Mouse (Mus musculus): ENCODE data around the gene Tubb5.
A peak's percentile ranks its signal among the peaks of the same experiment; 100 is the strongest.
"Not testable (repeated sequence)": the region's sequence is repeated elsewhere in the genome, so short reads cannot be mapped to it uniquely, and the experiment has no call there.

Tubb5 gene

GRCm38 (mm10) chr17:35860831-35861197 lies 22.7 kb upstream of the Tubb5 start:
- DNase-seq (ENCODE audit: low spot score in 2 of 2): no peak

GRCm38 (mm10) chr17:35859835-35860234 lies 21.7 kb upstream of the Tubb5 start:
- DNase-seq (ENCODE audit: low spot score in 2 of 2): no peak

- DNase-seq (ENCODE audit: low spot score in 2 of 2): no peak
These were observed 21.3 kb upstream of the Tubb5 start for GRCm38 (mm10) chr17:35859371-35859770.

GRCm38 (mm10) chr17:35850974-35851373 lies 12.9 kb upstream of the Tubb5 start:
- no peak for DNase-seq (ENCODE audit: low spot score in 2 of 2)

GRCm38 (mm10) chr17:35848112-35848511 lies 10.0 kb upstream of the Tubb5 start:
- no peak for DNase-seq (ENCODE audit: low spot score in 2 of 2)

- no peak for DNase-seq (ENCODE audit: low spot score in 2 of 2)
These were observed 5.4 kb upstream of the Tubb5 start for GRCm38 (mm10) chr17:35843514-35843913.

- DNase-seq (ENCODE audit: low spot score in 2 of 2): no peak
These were observed 3.9 kb upstream of the Tubb5 start for GRCm38 (mm10) chr17:35842006-35842405.

- DNase-seq (ENCODE audit: low spot score in 2 of 2): peak; percentile 99 to 100
These were observed 3.2 kb upstream of the Tubb5 start, which contains the start of gene Mdc1 for GRCm38 (mm10) chr17:35841076-35841950. Gene Mdc1 (plus strand): TSS chr17:35841515.

- no peak for DNase-seq (ENCODE audit: low spot score in 2 of 2)
These were observed 2.5 kb upstream of the Tubb5 start for GRCm38 (mm10) chr17:35840561-35840960.

GRCm38 (mm10) chr17:35839002-35839401 lies 896 bp upstream of the Tubb5 start:
- DNase-seq (ENCODE audit: low spot score in 2 of 2): not testable (repeated sequence)

- DNase-seq (ENCODE audit: low spot score in 2 of 2): no peak
These were observed 464 bp upstream of the Tubb5 start for GRCm38 (mm10) chr17:35838570-35838969.

- no peak for DNase-seq (ENCODE audit: low spot score in 2 of 2)
These were observed 619 bp downstream of the Tubb5 start for GRCm38 (mm10) chr17:35837487-35837886.

- DNase-seq (ENCODE audit: low spot score in 2 of 2): peak; percentile 80 to 84
These were observed 1.1 kb downstream of the Tubb5 start for GRCm38 (mm10) chr17:35836991-35837422.

GRCm38 (mm10) chr17:35836178-35836965 lies 1.7 kb downstream of the Tubb5 start:
- DNase-seq (ENCODE audit: low spot score in 2 of 2): peak; percentile 78 to 81

- no peak for DNase-seq (ENCODE audit: low spot score in 2 of 2)
These were observed 2.5 kb downstream of the Tubb5 start for GRCm38 (mm10) chr17:35835424-35836140.

GRCm38 (mm10) chr17:35834696-35835422 lies 3.2 kb downstream of the Tubb5 start:
- DNase-seq (ENCODE audit: low spot score in 2 of 2): peak in 1 of 2 experiments; percentile 41

- DNase-seq (ENCODE audit: low spot score in 2 of 2): no peak
These were observed 4.2 kb downstream of the Tubb5 start for GRCm38 (mm10) chr17:35833894-35834293.

GRCm38 (mm10) chr17:35833239-35833751 lies 4.8 kb downstream of the Tubb5 start:
- DNase-seq (ENCODE audit: low spot score in 2 of 2): no peak

- DNase-seq (ENCODE audit: low spot score in 2 of 2): no peak
These were observed 5.5 kb downstream of the Tubb5 start for GRCm38 (mm10) chr17:35832400-35833238.

- peak; percentile 73 to 77 for DNase-seq (ENCODE audit: low spot score in 2 of 2)
These were observed 8.4 kb downstream of the Tubb5 start for GRCm38 (mm10) chr17:35829737-35830136.
